Mouse (Mus musculus) heart, embryonic 14.5 days (tissue): ENCODE measurements at regions not wholly inside any gene's neighbourhood (a gene's known extent, or its start where the extent isn't known, plus 50 kb on each side); places are given as distances from the start of the nearest gene placed in this dataset.

Source experiments
- ATAC-seq: fragments of 200-750 bp; cut with Nextera tagmentation; 2 replicates; pipeline ENCODE4 v1.8.0; 2017; ENCODE audit warnings: low read depth, moderate TSS enrichment; ENCODE audit not compliant: insufficient number of reproducible peaks, insufficient read depth, low FRiP score
- H3K27ac ChIP-seq, 2 experiments: fragments of 200-500 bp in 1 of 2; fragments of 300-500 bp in 1 of 2; sonication (generic) in 1 of 2; replicated peaks in 1 of 2; 2 replicates each; pipeline ENCODE4 v1.5.1; 2012 to 2014; ENCODE audit warnings: low read depth in 2 of 2, low read length in 2 of 2, control low read depth in 1 of 2, mild to moderate bottlenecking in 1 of 2, mixed read lengths in 1 of 2; ENCODE audit not compliant: control insufficient read depth in 1 of 2, insufficient read depth in 1 of 2
- H3K27me3 ChIP-seq: fragments of 300-500 bp; sonication (generic); 2 replicates; pipeline ENCODE4 v1.6.1; 2014; ENCODE audit warnings: mild to moderate bottlenecking, low read length, control low read depth; ENCODE audit not compliant: control insufficient read depth, insufficient read depth
- H3K36me3 ChIP-seq: fragments of 300-500 bp; sonication (generic); 2 replicates; pipeline ENCODE4 v1.6.1; 2014; ENCODE audit warnings: mild to moderate bottlenecking, control low read depth, low read length, mixed read lengths; ENCODE audit not compliant: control insufficient read depth, insufficient read depth
- H3K4me1 ChIP-seq, 2 experiments: fragments of 200-500 bp in 1 of 2; fragments of 300-500 bp in 1 of 2; sonication (generic) in 1 of 2; 2 replicates each; pipeline ENCODE4 v1.6.1; 2012 to 2014; ENCODE audit warnings: low read length in 2 of 2, control low read depth in 1 of 2, mixed read lengths in 1 of 2; ENCODE audit not compliant: control insufficient read depth in 2 of 2, insufficient read depth in 2 of 2
- H3K4me2 ChIP-seq: fragments of 300-500 bp; sonication (generic); 2 replicates; pipeline ENCODE4 v1.6.1; 2014; ENCODE audit warnings: mild to moderate bottlenecking, low read length
- H3K4me3 ChIP-seq, 2 experiments: fragments of 200-500 bp in 1 of 2; fragments of 300-500 bp in 1 of 2; sonication (generic) in 1 of 2; 2 replicates each; pipeline ENCODE4 v1.5.1; 2012 to 2014; ENCODE audit warnings: low read length in 2 of 2, mild to moderate bottlenecking in 2 of 2, control low read depth in 1 of 2, low read depth in 1 of 2, moderate library complexity in 1 of 2; ENCODE audit not compliant: control insufficient read depth in 1 of 2, insufficient read depth in 1 of 2
- H3K9ac ChIP-seq: fragments of 300-500 bp; sonication (generic); 2 replicates; pipeline ENCODE4 v1.6.1; 2014; ENCODE audit warnings: mild to moderate bottlenecking, low read length
- H3K9me3 ChIP-seq: fragments of 300-500 bp; sonication (generic); 2 replicates; pipeline ENCODE4 v1.6.1; 2016; ENCODE audit warnings: low read length, control low read depth; ENCODE audit not compliant: control insufficient read depth
- WGBS: fragments of 180-500 bp; shearing (Covaris S2); extraction: QIAGEN DNeasy Blood & Tissue Kit; methylation state at CpG from one replicate; pipeline ENCODE4 v1.1.7; 2014; 5-methylcytosine and 5-hydroxymethylcytosine counted together

DNA sequence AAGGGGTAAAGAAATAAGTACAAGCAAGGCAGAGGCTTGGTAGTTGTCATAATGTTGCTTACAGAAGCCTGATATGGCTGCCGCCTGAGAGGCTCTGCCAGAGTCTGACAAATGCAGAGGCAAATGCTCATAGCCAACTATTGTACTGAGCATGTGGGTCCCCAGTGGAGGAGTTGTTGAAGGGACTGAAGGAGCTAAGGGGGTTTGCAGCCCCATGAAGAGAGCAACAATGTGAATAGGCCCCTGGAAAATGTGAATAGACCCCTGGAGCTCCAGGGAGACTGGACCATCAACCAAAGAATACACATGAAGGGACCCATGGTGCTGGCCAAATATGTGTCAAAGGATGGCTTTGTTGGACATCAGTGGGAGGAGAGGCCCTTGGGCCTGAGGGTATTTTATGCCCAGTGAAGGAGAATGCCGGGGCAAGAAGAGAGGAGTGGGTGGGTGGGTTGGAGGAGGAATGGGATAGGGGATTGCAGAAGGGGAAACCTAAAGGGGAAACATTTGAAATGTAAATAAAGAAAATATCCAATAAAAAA lies 1207.2 kb upstream of the Tenm4 start:
- H3K9ac ChIP-seq: no peak overlapping the region
- H3K4me1 ChIP-seq: no peaks in the 10 kb centered on the region
- H3K9me3 ChIP-seq: no peaks in the 10 kb centered on the region
- no peak overlapping the region for H3K4me2 ChIP-seq
- WGBS: 88% methylated on average over 2 of the region's 2 CpGs
- no peak for ATAC-seq
- no peaks in the 10 kb centered on the region for H3K36me3 ChIP-seq
- no peak overlapping the region for H3K27ac ChIP-seq
- no peak overlapping the region for H3K4me3 ChIP-seq
- no peaks in the 10 kb centered on the region for H3K27me3 ChIP-seq

GRCm38 (mm10) chr7:94967601-94968000 lies 1203.4 kb upstream of the Tenm4 start:
- H3K27ac ChIP-seq: no peak overlapping the region
- no peak overlapping the region for H3K4me3 ChIP-seq
- no peak for ATAC-seq
- no peaks in the 10 kb centered on the region for H3K4me1 ChIP-seq
- no peaks in the 10 kb centered on the region for H3K36me3 ChIP-seq
- no peaks in the 10 kb centered on the region for H3K27me3 ChIP-seq
- H3K9ac ChIP-seq: no peak overlapping the region
- no peaks in the 10 kb centered on the region for H3K9me3 ChIP-seq
- no peak overlapping the region for H3K4me2 ChIP-seq

DNA sequence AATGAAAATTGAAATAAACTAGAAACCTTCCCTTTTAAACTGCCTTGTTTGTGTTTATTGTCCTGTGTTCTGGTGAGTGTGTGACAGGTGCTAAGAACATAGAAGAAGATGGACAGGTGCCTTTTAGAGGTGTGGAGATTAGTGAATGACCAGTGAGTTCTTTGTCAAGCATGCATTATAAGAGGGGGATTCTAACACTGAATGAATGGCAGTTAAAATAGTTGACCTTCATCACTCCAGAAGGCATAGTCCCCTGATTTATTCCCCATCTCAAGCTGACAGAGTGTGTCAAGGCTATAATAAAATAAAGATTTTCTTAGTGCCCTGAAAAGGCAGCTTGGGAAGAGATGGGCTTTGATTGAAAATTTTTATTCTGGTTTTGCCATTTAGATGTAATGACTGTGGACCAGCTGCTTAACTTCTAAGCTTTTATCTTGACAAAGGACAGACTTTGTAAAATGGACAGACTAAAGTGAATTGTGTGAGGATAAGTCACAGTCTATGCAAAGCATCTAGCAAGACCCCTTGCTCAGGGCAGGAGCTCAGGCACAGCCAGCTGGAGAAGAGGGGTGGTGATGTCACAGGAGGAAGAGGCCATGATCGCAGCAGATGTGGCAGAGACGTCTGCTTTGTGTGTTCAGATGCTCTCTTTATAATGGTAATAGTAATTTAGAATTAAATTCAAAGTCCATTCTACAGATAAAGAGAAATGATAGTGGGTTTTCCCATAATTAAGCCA lies 1195.8 kb upstream of the Tenm4 start:
- ATAC-seq: no peak
- no peak overlapping the region for H3K4me2 ChIP-seq

GRCm38 (mm10) chr7:94996258-94996657 lies 1174.8 kb upstream of the Tenm4 start:
- 65% methylated on average over 6 of the region's 6 CpGs for WGBS
- Histone ChIP-seq H3K27ac (no peak overlapping the region), H3K4me2 (no peak overlapping the region), H3K4me1 (no peaks in the 10 kb centered on the region), H3K9ac (no peak overlapping the region), H3K27me3 (no peaks in the 10 kb centered on the region), H3K36me3 (no peaks in the 10 kb centered on the region), H3K9me3 (no peaks in the 10 kb centered on the region), H3K4me3 (no peak overlapping the region)
- ATAC-seq: no peak

More for the DNA sequence above, 1195.8 kb upstream of the Tenm4 start:
- no peak overlapping the region for H3K4me3 ChIP-seq
- no peaks in the 10 kb centered on the region for H3K36me3 ChIP-seq
- no peaks in the 10 kb centered on the region for H3K27me3 ChIP-seq
- no peaks in the 10 kb centered on the region for H3K9me3 ChIP-seq
- H3K9ac ChIP-seq: no peak overlapping the region
- no peaks in the 10 kb centered on the region for H3K4me1 ChIP-seq
- H3K27ac ChIP-seq: no peak overlapping the region
- 67% methylated on average over 2 of the region's 2 CpGs for WGBS

DNA sequence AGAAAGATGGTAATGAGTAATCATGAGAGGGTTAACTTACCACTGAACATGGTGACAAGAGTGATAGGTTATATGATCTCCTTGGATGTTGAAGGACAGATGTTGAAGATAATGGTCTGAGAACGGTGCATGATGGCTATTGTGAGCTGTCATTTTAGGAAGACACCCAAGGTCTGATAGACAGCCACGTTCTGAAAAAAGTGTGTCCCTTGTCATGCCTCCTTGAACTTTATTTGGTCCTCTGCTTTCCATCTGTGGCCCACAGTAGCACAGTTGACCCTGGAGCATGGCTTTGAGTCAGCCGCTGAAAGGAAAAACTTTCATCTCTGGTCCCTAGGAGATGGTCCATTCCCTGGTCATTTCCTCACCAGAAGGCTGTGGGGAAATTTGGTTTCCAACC lies 1166.9 kb upstream of the Tenm4 start:
- H3K9me3 ChIP-seq: no peaks in the 10 kb centered on the region
- no peaks in the 10 kb centered on the region for H3K4me1 ChIP-seq
- no peak overlapping the region for H3K4me3 ChIP-seq
- ATAC-seq: no peak
- no peak overlapping the region for H3K9ac ChIP-seq
- no peak overlapping the region for H3K4me2 ChIP-seq
- H3K27me3 ChIP-seq: no peaks in the 10 kb centered on the region
- H3K27ac ChIP-seq: no peak overlapping the region
- 87% methylated on average over 3 of the region's 3 CpGs for WGBS
- no peaks in the 10 kb centered on the region for H3K36me3 ChIP-seq

DNA sequence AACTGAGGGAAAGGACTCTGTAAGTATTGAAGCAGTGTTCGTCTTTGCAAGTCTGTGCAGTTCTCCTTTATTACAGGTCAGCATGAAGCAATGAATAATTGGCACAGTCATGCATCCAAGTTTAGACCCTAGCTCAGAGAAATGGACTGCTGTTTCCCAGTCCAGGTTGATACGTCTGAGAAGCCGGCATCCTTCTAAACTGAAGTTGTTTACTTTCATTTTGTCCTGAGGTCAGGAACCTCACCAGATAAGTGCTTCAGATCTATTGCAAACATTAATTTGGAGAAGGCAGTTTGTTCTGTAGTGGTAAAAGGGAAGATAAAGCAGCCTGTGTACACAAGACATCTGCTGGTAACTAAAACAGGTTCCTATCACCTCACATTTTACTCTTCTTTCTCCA lies 1165.6 kb upstream of the Tenm4 start:
- 68% methylated on average over 3 of the region's 3 CpGs for WGBS
- H3K9ac ChIP-seq: no peak overlapping the region
- no peaks in the 10 kb centered on the region for H3K9me3 ChIP-seq
- H3K4me3 ChIP-seq: no peak overlapping the region
- no peaks in the 10 kb centered on the region for H3K4me1 ChIP-seq
- ATAC-seq: no peak
- H3K27me3 ChIP-seq: no peaks in the 10 kb centered on the region
- H3K27ac ChIP-seq: no peak overlapping the region
- no peaks in the 10 kb centered on the region for H3K36me3 ChIP-seq
- no peak overlapping the region for H3K4me2 ChIP-seq

DNA sequence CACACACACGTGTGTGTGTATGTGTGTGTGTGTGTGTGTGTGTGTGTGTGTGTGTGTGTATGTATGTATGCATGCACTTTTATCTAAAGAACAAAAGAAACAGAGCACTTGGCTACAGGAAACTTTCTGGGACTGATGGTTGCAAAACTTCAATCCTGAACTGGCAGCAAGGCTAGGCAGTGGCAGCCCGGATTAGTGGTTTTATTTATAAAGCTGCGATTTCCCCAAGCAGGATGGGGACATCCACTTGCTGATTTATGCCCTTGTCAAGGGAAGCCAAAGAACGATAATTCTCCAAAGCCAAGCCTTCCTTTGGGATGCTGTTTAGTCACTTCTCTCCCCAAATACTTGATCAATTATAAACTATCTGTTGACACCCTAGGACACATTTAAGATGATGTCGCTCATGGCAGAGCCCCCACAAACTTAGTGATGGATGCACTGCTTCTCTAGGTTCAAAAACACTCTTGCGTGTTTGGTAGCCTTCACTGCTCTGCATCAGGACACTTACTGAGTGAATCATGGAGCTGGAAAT lies 1162.1 kb upstream of the Tenm4 start:
- no peak overlapping the region for H3K4me3 ChIP-seq
- no peak overlapping the region for H3K9ac ChIP-seq
- no peak for ATAC-seq
- no peaks in the 10 kb centered on the region for H3K27me3 ChIP-seq
- H3K4me1 ChIP-seq: no peaks in the 10 kb centered on the region
- 74% methylated on average over 6 of the region's 6 CpGs for WGBS
- H3K9me3 ChIP-seq: no peaks in the 10 kb centered on the region
- no peaks in the 10 kb centered on the region for H3K36me3 ChIP-seq
- no peak overlapping the region for H3K27ac ChIP-seq
- H3K4me2 ChIP-seq: no peak overlapping the region

- ATAC-seq: no peak
- WGBS: 79% methylated on average over 1 of the region's 1 CpGs
Measured at GRCm38 (mm10) chr7:95020285-95020684, 1150.8 kb upstream of the Tenm4 start.

More at GRCm38 (mm10) chr7:95020285-95020684, 1150.8 kb upstream of the Tenm4 start:
- no peaks in the 10 kb centered on the region for H3K4me1 ChIP-seq
- H3K9ac ChIP-seq: no peak overlapping the region
- no peak overlapping the region for H3K27ac ChIP-seq
- no peak overlapping the region for H3K4me3 ChIP-seq
- H3K4me2 ChIP-seq: no peak overlapping the region
- no peaks in the 10 kb centered on the region for H3K27me3 ChIP-seq
- no peaks in the 10 kb centered on the region for H3K9me3 ChIP-seq
- H3K36me3 ChIP-seq: no peaks in the 10 kb centered on the region
